Mouse (Mus musculus): ENCODE results near the gene Sptssa.

GRCm38 (mm10) chr12:54652346-54652745, 4.0 kb downstream of the Sptssa start:
- TF ChIP-seq POLR2A (IDR thresholded peaks at IDR 0.05; ENCODE audit: insufficient read depth, low read depth, low read length) (no peak), CTCF (IDR thresholded peaks at IDR 0.05; ENCODE audit: insufficient read depth, low read depth, low read length) (no peak)
